Mouse (Mus musculus) midbrain, embryonic 15.5 days (tissue): ENCODE results near the gene Zfp398. TPM values are rescaled to one million over a fixed set of nuclear protein-coding genes. Genes with fewer than 3 reads are reported as not detected.
"Not testable (repeated sequence)": the region's sequence is repeated elsewhere in the genome, so short reads cannot be mapped to it uniquely, and the experiment has no call there.

Source experiments
- ATAC-seq: fragments of 200-750 bp; cut with Nextera tagmentation; replicated peaks from 2 replicates; pipeline ENCODE4 v1.8.0; 2017; ENCODE audit warnings: moderate TSS enrichment
- H3K27ac ChIP-seq: fragments of 300-500 bp; sonication (generic); 2 replicates; pipeline ENCODE4 v1.5.1; 2015; ENCODE audit warnings: mild to moderate bottlenecking, inconsistent platforms
- H3K27me3 ChIP-seq: fragments of 300-500 bp; sonication (generic); replicated peaks from 2 replicates; pipeline ENCODE4 v1.6.1; 2015; ENCODE audit warnings: inconsistent platforms
- H3K36me3 ChIP-seq: fragments of 300-500 bp; sonication (generic); replicated peaks from 2 replicates; pipeline ENCODE4 v1.6.1; 2015; ENCODE audit warnings: inconsistent platforms
- H3K4me1 ChIP-seq: fragments of 300-500 bp; sonication (generic); 2 replicates; pipeline ENCODE4 v1.6.1; 2015; ENCODE audit warnings: inconsistent platforms
- H3K4me2 ChIP-seq: fragments of 300-500 bp; sonication (generic); 2 replicates; pipeline ENCODE4 v1.6.1; 2015; ENCODE audit warnings: inconsistent platforms, mild to moderate bottlenecking, moderate library complexity
- H3K4me3 ChIP-seq: fragments of 300-500 bp; sonication (generic); 2 replicates; pipeline ENCODE4 v1.5.1; 2015; ENCODE audit warnings: mild to moderate bottlenecking, inconsistent platforms
- H3K9ac ChIP-seq: fragments of 300-500 bp; sonication (generic); 2 replicates; pipeline ENCODE4 v1.6.1; 2015; ENCODE audit warnings: mild to moderate bottlenecking, inconsistent platforms
- H3K9me3 ChIP-seq: fragments of 300-500 bp; sonication (generic); 2 replicates; pipeline ENCODE4 v1.6.1; 2016; ENCODE audit warnings: inconsistent platforms
- WGBS: fragments of 180-500 bp; shearing (Covaris S2); methylation state at CpG from one replicate; pipeline ENCODE4 v1.1.7; 2015; ENCODE audit warnings: mixed read lengths; 5-methylcytosine and 5-hydroxymethylcytosine counted together
- polyA plus RNA-seq: library from polyadenylated mRNA; unstranded; fragments of >200 nt; fragmentation: Nextera tagmentation; extraction: Ambion mirVana; gene quantifications from 2 replicates; pipeline ENCODE4 v1.2.1, GENCODE M21; 2015

Gene Zfp398
- polyA plus RNA-seq, 1 experiment from 2014 or later, result 22.5 TPM

DNA sequence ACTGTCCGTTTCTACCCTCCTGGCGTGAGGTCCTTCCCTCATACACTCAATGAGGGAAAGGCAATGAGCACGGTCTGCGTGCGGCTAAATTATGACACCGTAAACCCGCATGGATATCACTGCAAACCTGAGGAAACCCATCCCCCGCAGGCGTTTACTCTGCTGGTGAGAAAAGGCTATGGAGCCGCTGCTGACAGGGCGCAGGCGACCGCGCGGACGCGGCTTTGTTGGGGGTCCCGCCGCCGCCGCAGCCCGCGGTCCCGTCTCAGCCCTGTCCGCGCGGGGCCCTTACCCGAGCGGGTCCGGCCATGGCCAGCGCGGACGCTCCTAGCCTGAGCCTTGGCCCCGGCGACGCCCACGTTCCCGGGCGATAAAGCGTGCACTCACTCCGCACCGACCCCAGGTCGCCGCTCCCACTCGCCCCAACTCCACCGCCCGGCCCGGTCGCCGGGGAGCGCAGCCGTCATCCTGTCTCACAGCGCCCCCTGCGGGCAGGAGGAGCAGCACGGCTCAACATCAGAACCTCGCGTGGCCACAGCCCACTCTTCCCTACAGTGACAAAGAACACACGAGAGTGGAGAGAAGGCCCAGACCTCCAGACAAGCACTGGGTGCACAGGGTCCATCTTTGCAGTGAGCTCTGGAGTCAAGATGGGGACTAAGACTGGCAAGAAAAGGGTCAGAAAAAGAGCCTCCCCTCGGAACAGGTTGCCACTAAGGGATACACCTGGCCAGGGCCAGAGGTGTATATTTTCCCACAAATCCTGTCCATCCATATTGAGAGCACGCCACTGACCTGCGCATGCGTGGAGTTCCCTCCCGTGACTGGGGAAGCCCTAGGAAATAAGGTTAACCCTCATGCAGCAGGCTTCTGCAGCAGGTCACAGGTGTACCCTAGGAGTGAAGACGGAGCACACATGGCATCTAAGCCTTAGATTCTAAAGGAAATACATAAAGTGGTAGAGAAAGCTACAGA is 5.1 kb upstream of the Zfp398 start, which contains the start of gene Zfp786:
TSS of gene Zfp786 (minus strand) at position 764 of the 975 bp plus-strand sequence.
- Histone ChIP-seq H3K27ac (peak within 1 kb of the TSS; percentile 96), H3K9ac (peak within 1 kb of the TSS; percentile 92), H3K4me3 (peak within 1 kb of the TSS; percentile 79), H3K27me3 (no peaks in the 10 kb centered on the region), H3K4me1 (peaks cover 14% of the 10 kb centered on the region), H3K9me3 (no peaks in the 10 kb centered on the region), H3K4me2 (peak within 1 kb of the TSS; percentile 53), H3K36me3 (peaks cover 6% of the 10 kb centered on the region)
- whole genome bisulfite sequencing, result 1% methylated on average over 64 of the region's 64 CpGs
- ATAC-seq, result peak; percentile 95

DNA sequence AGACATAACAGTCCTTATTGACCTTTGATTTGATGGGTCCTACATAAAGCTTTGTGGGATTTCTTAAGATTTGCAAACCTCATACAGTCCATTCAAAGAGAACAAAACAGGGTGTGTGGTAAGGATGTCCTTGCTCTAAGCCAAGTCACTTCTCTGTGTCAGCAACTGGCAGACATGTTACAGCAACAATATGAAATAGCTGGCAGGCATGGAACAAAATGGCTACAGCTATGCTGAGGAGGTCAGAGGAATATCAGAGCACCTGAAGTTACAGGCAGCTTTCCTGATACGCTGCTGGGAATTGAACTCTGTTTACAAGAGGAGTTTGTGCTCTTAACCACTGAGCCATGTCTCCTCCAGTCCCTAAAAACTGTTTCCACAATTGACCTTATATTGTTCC is 3.2 kb upstream of the Zfp398 start:
- no peak for ATAC-seq
- H3K4me1 ChIP-seq, result peaks cover 17% of the 10 kb centered on the region
- no peak overlapping the region for H3K27ac ChIP-seq
- no peaks in the 10 kb centered on the region for H3K36me3 ChIP-seq
- 85% methylated on average over 1 of the region's 1 CpGs for WGBS
- H3K9me3 ChIP-seq, result no peaks in the 10 kb centered on the region
- no peak overlapping the region for H3K9ac ChIP-seq
- no peak overlapping the region for H3K4me2 ChIP-seq
- H3K4me3 ChIP-seq, result no peak overlapping the region
- H3K27me3 ChIP-seq, result no peaks in the 10 kb centered on the region

DNA sequence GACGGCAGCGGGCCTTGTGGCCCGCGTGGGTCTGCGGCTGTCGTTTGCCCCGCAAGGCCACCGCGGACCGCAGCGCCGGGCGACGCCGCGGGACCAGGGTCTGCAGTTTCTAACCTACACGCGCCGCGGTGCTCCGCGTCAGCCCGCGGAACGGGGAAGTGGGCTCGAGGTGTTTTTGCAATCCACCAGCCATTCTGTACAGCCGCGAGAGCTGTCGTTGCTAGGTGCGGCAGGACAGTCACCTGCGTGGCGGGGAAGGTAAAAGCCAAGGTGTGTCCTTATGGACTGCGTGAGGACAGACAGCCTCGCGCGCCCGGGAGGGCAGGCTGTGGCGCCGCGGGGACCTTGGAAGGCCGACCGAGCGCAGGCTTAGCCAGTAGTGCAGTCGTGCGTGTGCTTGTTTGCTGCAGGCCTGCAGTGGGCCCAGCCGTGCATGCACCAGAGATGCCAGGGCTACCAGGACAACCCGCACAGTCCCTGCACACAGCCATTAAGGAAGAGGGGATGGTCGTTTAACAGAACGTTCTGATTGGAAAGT is 592 bp downstream of the Zfp398 start:
- no peaks in the 10 kb centered on the region for H3K9me3 ChIP-seq
- H3K36me3 ChIP-seq, result no peaks in the 10 kb centered on the region
- H3K4me1 ChIP-seq, result peaks cover 12% of the 10 kb centered on the region
- H3K4me3 ChIP-seq, result peak overlapping the region; percentile 98
- H3K4me2 ChIP-seq, result peak overlapping the region; percentile 52
- peak overlapping the region; percentile 92 for H3K9ac ChIP-seq
- H3K27me3 ChIP-seq, result no peaks in the 10 kb centered on the region
- peak overlapping the region; percentile 98 for H3K27ac ChIP-seq
- ATAC-seq, result peak; percentile 85
- under 1% methylated on average over 49 of the region's 49 CpGs for WGBS

DNA sequence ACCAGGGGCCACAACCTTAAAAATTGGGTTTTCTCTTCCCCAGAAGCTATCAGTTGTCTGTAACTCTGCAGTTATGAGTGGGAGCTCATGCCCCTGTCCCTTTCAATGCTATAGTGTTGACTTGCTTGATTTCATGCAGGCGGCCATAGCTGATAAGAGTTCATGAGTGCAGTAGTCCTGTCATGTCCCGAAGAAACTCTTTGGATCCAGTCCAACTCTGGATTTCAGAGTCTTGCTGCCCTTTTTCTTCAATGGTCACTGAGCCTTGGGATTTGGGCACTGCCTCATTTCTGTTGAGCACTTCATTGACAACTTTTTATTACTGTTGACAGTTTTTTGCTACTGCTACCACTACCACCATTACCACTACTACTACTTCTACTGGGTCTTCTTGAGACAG is 2.2 kb downstream of the Zfp398 start:
- peaks cover 8% of the 10 kb centered on the region for H3K4me1 ChIP-seq
- no peak overlapping the region for H3K4me3 ChIP-seq
- no peak overlapping the region for H3K9ac ChIP-seq
- H3K9me3 ChIP-seq, result no peaks in the 10 kb centered on the region
- H3K27ac ChIP-seq, result no peak overlapping the region
- H3K36me3 ChIP-seq, result no peaks in the 10 kb centered on the region
- 86% methylated on average over 2 of the region's 2 CpGs for WGBS
- no peak for ATAC-seq
- no peak overlapping the region for H3K4me2 ChIP-seq
- no peaks in the 10 kb centered on the region for H3K27me3 ChIP-seq

DNA sequence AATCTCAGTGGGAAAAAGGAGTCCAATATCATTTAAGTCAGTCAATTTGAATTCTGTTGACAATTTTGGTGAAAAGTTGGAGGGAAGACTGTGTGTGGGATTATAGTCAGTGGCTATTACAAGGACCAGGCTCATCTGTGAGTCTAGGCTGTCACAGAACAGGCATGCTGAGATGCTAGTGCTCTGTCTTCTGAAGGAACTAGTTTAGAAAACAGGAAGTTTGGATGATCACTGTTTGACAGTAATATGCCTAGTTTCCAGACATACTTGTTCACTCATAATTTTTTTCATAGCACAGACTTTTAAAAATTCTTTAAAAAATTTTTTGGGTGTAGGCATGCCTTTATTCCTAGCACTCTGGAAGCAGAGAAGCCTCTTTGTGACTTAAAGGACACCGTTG is 5.6 kb downstream of the Zfp398 start:
- H3K4me3 ChIP-seq, result no peak overlapping the region
- no peaks in the 10 kb centered on the region for H3K36me3 ChIP-seq
- peaks cover 8% of the 10 kb centered on the region for H3K4me1 ChIP-seq
- no peak overlapping the region for H3K27ac ChIP-seq
- 97% methylated on average over 1 of the region's 1 CpGs for WGBS
- H3K9me3 ChIP-seq, result no peaks in the 10 kb centered on the region
- no peak overlapping the region for H3K9ac ChIP-seq
- H3K4me2 ChIP-seq, result no peak overlapping the region
- no peak for ATAC-seq
- H3K27me3 ChIP-seq, result no peaks in the 10 kb centered on the region

DNA sequence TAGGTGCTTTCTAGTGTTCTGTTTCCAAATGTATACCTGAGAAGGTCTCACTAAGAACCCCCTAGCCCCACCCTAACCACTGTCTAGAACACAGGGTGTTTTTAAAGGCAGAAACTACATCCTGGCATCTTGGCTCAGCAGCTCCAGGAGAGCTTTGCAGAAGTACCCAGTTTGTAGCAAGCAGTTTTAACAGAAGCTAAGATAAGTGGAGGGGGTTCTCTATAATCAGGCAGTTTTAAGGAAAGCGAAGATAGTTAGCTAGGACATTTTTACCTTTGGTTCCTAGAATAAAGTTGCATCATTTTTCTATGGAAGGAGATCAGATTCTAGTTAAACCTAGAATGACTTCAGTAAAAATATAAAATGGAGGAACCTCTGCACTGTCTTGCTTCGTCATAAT is 6.4 kb downstream of the Zfp398 start:
- H3K9me3 ChIP-seq, result no peaks in the 10 kb centered on the region
- H3K27ac ChIP-seq, result no peak overlapping the region
- H3K4me2 ChIP-seq, result no peak overlapping the region
- no peak overlapping the region for H3K4me3 ChIP-seq
- H3K27me3 ChIP-seq, result no peaks in the 10 kb centered on the region
- 95% methylated on average over 2 of the region's 2 CpGs for WGBS
- H3K36me3 ChIP-seq, result no peaks in the 10 kb centered on the region; the same call in 1 of the 2 replicates
- no peak overlapping the region for H3K9ac ChIP-seq
- ATAC-seq, result no peak
- peaks cover 8% of the 10 kb centered on the region for H3K4me1 ChIP-seq

DNA sequence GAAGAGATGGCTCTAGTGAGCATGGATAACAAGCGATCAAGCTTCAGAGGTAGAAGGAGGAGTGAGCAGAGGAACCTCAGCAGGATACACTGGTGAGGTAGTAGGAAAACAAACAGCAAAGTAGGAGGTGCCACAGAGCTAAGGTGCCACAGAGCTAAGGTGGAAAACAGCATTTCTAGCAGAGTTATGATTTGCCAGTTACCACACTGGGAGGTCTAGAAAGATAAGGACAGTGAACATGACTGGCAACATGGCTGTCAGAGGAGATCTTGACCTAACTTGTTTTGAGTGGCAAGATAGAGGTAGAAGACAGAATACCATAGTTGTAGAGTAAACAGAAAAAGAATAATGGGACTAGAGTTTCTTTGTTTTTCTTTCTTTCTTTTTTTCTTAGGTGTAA is 6.9 kb downstream of the Zfp398 start:
- H3K36me3 ChIP-seq, result peaks cover 4% of the 10 kb centered on the region; the same call in 1 of the 2 replicates
- H3K4me3 ChIP-seq, result no peak overlapping the region
- H3K4me2 ChIP-seq, result no peak overlapping the region
- no peaks in the 10 kb centered on the region for H3K9me3 ChIP-seq
- ATAC-seq, result no peak
- no peak overlapping the region for H3K27ac ChIP-seq
- no peaks in the 10 kb centered on the region for H3K27me3 ChIP-seq
- peaks cover 3% of the 10 kb centered on the region; the same call in 1 of the 2 replicates for H3K4me1 ChIP-seq
- 80% methylated on average over 1 of the region's 1 CpGs for WGBS
- no peak overlapping the region for H3K9ac ChIP-seq

DNA sequence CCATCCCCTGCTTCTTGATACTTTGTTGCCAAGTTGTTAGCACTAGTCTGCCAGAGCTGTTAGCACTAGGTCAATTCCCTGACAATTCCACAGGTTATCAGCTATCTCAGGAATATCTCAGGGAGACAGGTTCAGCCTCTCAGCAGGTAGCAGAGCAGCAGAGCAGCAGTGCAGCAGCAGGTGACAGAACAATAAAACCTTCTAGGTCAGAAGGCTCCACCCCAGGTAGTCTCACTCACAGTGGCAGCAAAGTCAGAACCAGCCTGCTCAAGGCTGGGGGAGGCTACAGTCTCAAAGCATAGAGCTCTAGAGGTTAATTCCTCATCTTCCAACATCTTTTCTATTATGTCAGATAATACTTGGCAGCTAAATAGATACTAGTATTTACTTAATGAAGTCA is 10.3 kb downstream of the Zfp398 start:
- Histone ChIP-seq H3K36me3 (peaks cover 6% of the 10 kb centered on the region; the same call in 1 of the 2 replicates), H3K27ac (no peak overlapping the region), H3K9me3 (no peaks in the 10 kb centered on the region), H3K27me3 (no peaks in the 10 kb centered on the region), H3K4me2 (no peak overlapping the region), H3K9ac (no peak overlapping the region), H3K4me3 (no peak overlapping the region), H3K4me1 (no peaks in the 10 kb centered on the region)
- no peak for ATAC-seq

DNA sequence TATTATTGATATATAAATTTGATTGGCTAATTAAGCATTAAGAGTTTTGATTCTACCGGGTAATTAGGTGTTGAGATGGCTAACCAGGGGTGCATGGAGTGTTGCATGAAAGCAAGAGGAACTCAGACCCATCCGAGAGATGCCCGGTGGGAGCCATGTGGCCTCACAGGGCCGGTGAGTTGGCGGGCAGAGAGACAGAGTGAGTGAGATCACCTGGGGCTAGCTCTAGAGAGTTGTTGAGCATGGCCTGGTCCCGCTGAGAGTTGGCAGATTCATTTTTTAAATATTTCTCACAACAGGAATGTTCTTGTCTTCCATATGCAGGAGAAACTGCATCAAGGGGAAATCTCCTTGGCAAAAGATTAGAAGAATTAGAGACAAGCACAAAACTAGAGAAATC is 21.8 kb downstream of the Zfp398 start:
- no peaks in the 10 kb centered on the region for H3K27me3 ChIP-seq
- peaks cover 23% of the 10 kb centered on the region for H3K36me3 ChIP-seq
- H3K9ac ChIP-seq, result no peak overlapping the region
- no peak overlapping the region for H3K4me2 ChIP-seq
- H3K9me3 ChIP-seq, result no peaks in the 10 kb centered on the region
- 91% methylated on average over 6 of the region's 6 CpGs for WGBS
- H3K27ac ChIP-seq, result no peak overlapping the region
- no peaks in the 10 kb centered on the region for H3K4me1 ChIP-seq
- no peak for ATAC-seq
- no peak overlapping the region for H3K4me3 ChIP-seq

DNA sequence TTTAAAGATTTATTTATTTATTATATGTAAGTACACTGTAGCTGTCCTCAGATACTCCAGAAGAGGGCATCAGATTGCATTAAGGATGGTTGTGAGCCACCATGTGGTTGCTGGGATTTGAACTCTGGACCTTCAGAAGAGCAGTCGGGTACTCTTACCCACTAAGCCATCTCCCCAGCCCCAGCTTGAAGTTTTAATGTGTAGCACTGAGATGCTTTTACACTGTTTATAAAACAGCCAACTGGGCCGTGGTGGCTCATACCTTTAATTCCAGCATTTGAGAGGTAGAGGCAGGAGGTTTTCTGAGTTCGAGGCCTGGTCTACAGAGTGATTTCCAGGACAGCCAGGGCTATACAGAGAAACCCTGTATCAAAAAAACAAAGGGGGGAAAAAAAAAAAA is 22.3 kb downstream of the Zfp398 start:
- H3K4me3 ChIP-seq, H3K9ac ChIP-seq, H3K9me3 ChIP-seq, H3K4me2 ChIP-seq, H3K27ac ChIP-seq, H3K4me1 ChIP-seq, ATAC-seq, H3K27me3 ChIP-seq: not testable (repeated sequence)
- WGBS, result 92% methylated on average over 3 of the region's 3 CpGs
- H3K36me3 ChIP-seq, result peaks cover 26% of the 10 kb centered on the region

DNA sequence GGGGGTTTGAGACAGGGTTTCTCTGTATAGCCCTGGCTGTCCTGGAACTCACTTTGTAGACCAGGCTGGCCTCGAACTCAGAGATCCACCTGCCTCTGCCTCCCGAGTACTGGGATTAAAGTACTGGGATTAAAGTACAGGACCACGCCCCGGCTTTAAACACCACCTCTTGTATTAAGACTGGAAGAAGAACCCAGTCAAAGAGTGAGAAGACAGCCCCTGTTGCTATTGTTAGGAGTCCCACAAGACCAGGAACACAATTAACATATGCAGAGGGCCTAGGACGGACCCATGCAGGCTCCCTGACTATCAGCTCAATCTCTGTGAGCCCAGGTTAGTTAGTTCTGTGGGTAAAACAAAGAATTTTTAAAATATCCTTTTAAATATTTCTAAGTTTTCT is 36.8 kb downstream of the Zfp398 start:
- H3K4me3 ChIP-seq, result no peak overlapping the region
- H3K9ac ChIP-seq, result no peak overlapping the region
- no peak overlapping the region for H3K4me2 ChIP-seq
- peaks cover under 1% of the 10 kb centered on the region; the same call in 1 of the 2 replicates for H3K36me3 ChIP-seq
- ATAC-seq, result no peak
- H3K27ac ChIP-seq, result no peak overlapping the region
- H3K4me1 ChIP-seq, result no peaks in the 10 kb centered on the region
- no peaks in the 10 kb centered on the region for H3K27me3 ChIP-seq
- 87% methylated on average over 5 of the region's 5 CpGs for WGBS
- H3K9me3 ChIP-seq, result no peaks in the 10 kb centered on the region

DNA sequence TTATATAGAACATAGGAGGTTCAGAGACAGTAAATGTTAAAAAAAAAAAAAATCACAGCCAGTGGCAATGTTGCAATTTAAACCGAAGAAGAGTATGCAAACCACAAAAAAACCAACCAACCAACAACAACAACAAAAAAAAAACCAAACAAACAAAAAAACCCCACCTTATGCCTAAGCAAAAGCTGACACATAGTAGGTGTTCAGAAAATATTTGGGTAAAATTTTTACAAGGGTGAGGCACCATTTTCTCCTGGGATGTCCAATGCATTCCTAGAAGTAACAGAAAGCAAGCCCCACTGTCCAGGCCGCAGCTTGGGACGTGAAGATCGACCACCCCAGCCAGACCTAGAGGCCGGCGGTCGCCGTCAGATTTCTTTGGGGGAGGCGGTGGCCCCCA is 41.6 kb downstream of the Zfp398 start, which contains the start of gene Zfp282:
TSS of gene Zfp282 (plus strand) at position 147 of the 400 bp plus-strand sequence.
- Histone ChIP-seq H3K36me3 (peaks cover 15% of the 10 kb centered on the region), H3K27ac (peak within 1 kb of the TSS; percentile 98), H3K4me2 (peak within 1 kb of the TSS; percentile 61), H3K27me3 (no peaks in the 10 kb centered on the region), H3K9ac (peak within 1 kb of the TSS; percentile 98), H3K4me3 (peak within 1 kb of the TSS; percentile 97), H3K4me1 (peaks cover 18% of the 10 kb centered on the region), H3K9me3 (no peaks in the 10 kb centered on the region)
- no peak for ATAC-seq
- 6% methylated on average over 9 of the region's 9 CpGs for WGBS
